ENCODE assay signal across 10 mouse cellular contexts in genomic region chr14:25599934-25600333, GRCm38 (mm10).
DNase-seq lines count a peak whose midpoint lies in the region; ATAC-seq and TF ChIP-seq lines count a peak whose summit lies in the region.
"Had no signal": no experiment of that assay in that cellular context is flagged by ENCODE, and none has a peak within 500 bp of the region (broad histone marks: within the 10 kb centered on the region; RNA-seq: fewer than 3 reads in every experiment).

No protein-coding gene starts in this region.

- no peak for DNase-seq in forebrain, embryonic 11.5 days (ENCODE audit: low spot score)
- DNase-seq in cerebellum, adult 18-20 months: peak; percentile 62 to 63
- DNase-seq in ovary, postnatal 10 days (ENCODE audit: low spot score): no peak
- no peak for DNase-seq in Muller cell, postnatal 12 days (ENCODE audit: inconsistent ontology term)
- DNase-seq: layer of hippocampus, postnatal 36 days; lung, postnatal 36 days had no signal

- no peak for TF ChIP-seq CTCF in intestine, postnatal 0 days (IDR thresholded peaks at IDR 0.05; ENCODE audit: low read depth)

- peaks cover 42% of the 10 kb centered on the region for H3K4me1 ChIP-seq in forebrain, embryonic 12.5 days
- peaks cover 20% of the 10 kb centered on the region for H3K4me1 ChIP-seq in forebrain, embryonic 11.5 days (replicated peaks; ENCODE audit: control insufficient read depth, insufficient read depth, low read length)
- peaks cover 30% of the 10 kb centered on the region for H3K4me1 ChIP-seq in intestine, embryonic 15.5 days (replicated peaks)
- H3K4me1 ChIP-seq in intestine, postnatal 0 days (replicated peaks; ENCODE audit: control insufficient read depth, insufficient read depth, low read length): no peaks in the 10 kb centered on the region
- peaks cover 66% of the 10 kb centered on the region for H3K4me1 ChIP-seq in limb, embryonic 13.5 days

- 0 out of 2 replicates have a peak overlapping the region, but pooled peaks have one; percentile 25 for H3K27ac ChIP-seq in forebrain, embryonic 12.5 days
- H3K27ac ChIP-seq in forebrain, embryonic 11.5 days (ENCODE audit: low read depth, low read length): no peak overlapping the region
- H3K27ac ChIP-seq in intestine, embryonic 15.5 days: peak overlapping the region; percentile 9; the same call in 1 of the 2 replicates
- no peak overlapping the region for H3K27ac ChIP-seq in intestine, postnatal 0 days (ENCODE audit: low read depth, low read length)
- H3K27ac ChIP-seq in limb, embryonic 13.5 days: peak overlapping the region; percentile 22

- WGBS in forebrain, embryonic 12.5 days: 86% methylated on average over 12 of the region's 12 CpGs
- 90% methylated on average over 12 of the region's 12 CpGs for WGBS in forebrain, embryonic 11.5 days
- 77% methylated on average over 12 of the region's 12 CpGs for WGBS in intestine, embryonic 15.5 days
- WGBS in intestine, postnatal 0 days: 63% methylated on average over 12 of the region's 12 CpGs
- 58% methylated on average over 12 of the region's 12 CpGs for WGBS in limb, embryonic 13.5 days

- H3K36me3 ChIP-seq in forebrain, embryonic 12.5 days (replicated peaks): peaks cover 38% of the 10 kb centered on the region
- peaks cover 2% of the 10 kb centered on the region for H3K36me3 ChIP-seq in forebrain, embryonic 11.5 days (ENCODE audit: control insufficient read depth, insufficient read depth, low read length)
- no peaks in the 10 kb centered on the region for H3K36me3 ChIP-seq in intestine, embryonic 15.5 days
- peaks cover 20% of the 10 kb centered on the region; the same call in 1 of the 2 replicates for H3K36me3 ChIP-seq in intestine, postnatal 0 days (ENCODE audit: control insufficient read depth, insufficient read depth)
- H3K36me3 ChIP-seq in limb, embryonic 13.5 days: peaks cover 71% of the 10 kb centered on the region

- no peaks in the 10 kb centered on the region for H3K27me3 ChIP-seq in forebrain, embryonic 12.5 days
- no peaks in the 10 kb centered on the region for H3K27me3 ChIP-seq in forebrain, embryonic 11.5 days (ENCODE audit: control insufficient read depth, insufficient read depth, low read length)
- no peaks in the 10 kb centered on the region for H3K27me3 ChIP-seq in intestine, embryonic 15.5 days (replicated peaks)
- no peaks in the 10 kb centered on the region for H3K27me3 ChIP-seq in intestine, postnatal 0 days (replicated peaks; ENCODE audit: control insufficient read depth, insufficient read depth, low read length)
- no peaks in the 10 kb centered on the region for H3K27me3 ChIP-seq in limb, embryonic 13.5 days

- no peak for ATAC-seq in forebrain, embryonic 12.5 days (ENCODE audit: low FRiP score)
- ATAC-seq in forebrain, embryonic 11.5 days (replicated peaks; ENCODE audit: low FRiP score): no peak
- no peak for ATAC-seq in intestine, embryonic 15.5 days
- ATAC-seq in intestine, postnatal 0 days: no peak
- no peak for ATAC-seq in limb, embryonic 13.5 days (ENCODE audit: low FRiP score, low read depth)

- H3K9ac ChIP-seq in forebrain, embryonic 12.5 days: no peak overlapping the region
- H3K9ac ChIP-seq in forebrain, embryonic 11.5 days (ENCODE audit: low read length): no peak overlapping the region
- no peak overlapping the region for H3K9ac ChIP-seq in intestine, embryonic 15.5 days
- H3K9ac ChIP-seq in intestine, postnatal 0 days (ENCODE audit: low read depth, low read length): no peak overlapping the region
- no peak overlapping the region for H3K9ac ChIP-seq in limb, embryonic 13.5 days

- no peaks in the 10 kb centered on the region for H3K9me3 ChIP-seq in forebrain, embryonic 12.5 days
- no peaks in the 10 kb centered on the region for H3K9me3 ChIP-seq in forebrain, embryonic 11.5 days (ENCODE audit: control insufficient read depth, low read length)
- no peaks in the 10 kb centered on the region for H3K9me3 ChIP-seq in intestine, embryonic 15.5 days
- H3K9me3 ChIP-seq in intestine, postnatal 0 days (ENCODE audit: control insufficient read depth): no peaks in the 10 kb centered on the region
- no peaks in the 10 kb centered on the region for H3K9me3 ChIP-seq in limb, embryonic 13.5 days

- H3K4me3 ChIP-seq in forebrain, embryonic 12.5 days (replicated peaks): no peak overlapping the region
- no peak overlapping the region for H3K4me3 ChIP-seq in forebrain, embryonic 11.5 days (ENCODE audit: low read depth, low read length)
- no peak overlapping the region for H3K4me3 ChIP-seq in intestine, embryonic 15.5 days (replicated peaks)
- no peak overlapping the region for H3K4me3 ChIP-seq in intestine, postnatal 0 days (ENCODE audit: low read depth, low read length)
- no peak overlapping the region for H3K4me3 ChIP-seq in limb, embryonic 13.5 days

- H3K4me2 ChIP-seq in forebrain, embryonic 12.5 days: no peak overlapping the region
- H3K4me2 ChIP-seq in forebrain, embryonic 11.5 days (ENCODE audit: low read depth, low read length, severe bottlenecking): no peak overlapping the region
- H3K4me2 ChIP-seq in intestine, embryonic 15.5 days (replicated peaks): no peak overlapping the region
- no peak overlapping the region for H3K4me2 ChIP-seq in intestine, postnatal 0 days (replicated peaks; ENCODE audit: low read depth)
- no peak overlapping the region for H3K4me2 ChIP-seq in limb, embryonic 13.5 days (replicated peaks)

Comparison
In these comparisons a context has a peak if more than half of its experiments do, and no peak if none do; other contexts are left out.
1. H3K27ac ChIP-seq: peak in forebrain, embryonic 12.5 days (single experiment), intestine, embryonic 15.5 days (single experiment) and limb, embryonic 13.5 days (single experiment); none in forebrain, embryonic 11.5 days (single experiment) and intestine, postnatal 0 days (single experiment).
2. DNase-seq: peak in cerebellum, adult 18-20 months (2 of 2); none in forebrain, embryonic 11.5 days (single experiment), ovary, postnatal 10 days (single experiment) and Muller cell, postnatal 12 days (single experiment).